Mouse (Mus musculus) liver, embryonic 14.5 days (tissue): Measurements from ENCODE around the gene Sigmar1.
A peak's percentile ranks its signal among the peaks of the same experiment; 100 is the strongest.

ENCODE experiments used
- CTCF ChIP-seq: IDR thresholded peaks from 2 replicates; pipeline ENCODE4 v1.5.1; 2016; ENCODE audit warnings: antibody characterized with exemption, low read depth, control low read depth
- EP300 ChIP-seq: IDR thresholded peaks from 2 replicates; pipeline ENCODE4 v1.6.1; 2016; ENCODE audit warnings: antibody characterized with exemption, low read depth

GRCm38 (mm10) chr4:41737602-41738255 lies 18.2 kb downstream of the Sigmar1 start:
- peak; percentile 79 for TF ChIP-seq CTCF
- TF ChIP-seq EP300: no peak
